Mouse (Mus musculus) kidney, postnatal 10 days (tissue): ENCODE data around the gene Pnpla5.
"Not testable (repeated sequence)": the region's sequence is repeated elsewhere in the genome, so short reads cannot be mapped to it uniquely, and the experiment has no call there.

Experiments used
- DNase-seq: peaks from one replicate; pipeline ENCODE4 v3.0.0; 2021; ENCODE audit warnings: mixed read lengths

Pnpla5 gene

DNA sequence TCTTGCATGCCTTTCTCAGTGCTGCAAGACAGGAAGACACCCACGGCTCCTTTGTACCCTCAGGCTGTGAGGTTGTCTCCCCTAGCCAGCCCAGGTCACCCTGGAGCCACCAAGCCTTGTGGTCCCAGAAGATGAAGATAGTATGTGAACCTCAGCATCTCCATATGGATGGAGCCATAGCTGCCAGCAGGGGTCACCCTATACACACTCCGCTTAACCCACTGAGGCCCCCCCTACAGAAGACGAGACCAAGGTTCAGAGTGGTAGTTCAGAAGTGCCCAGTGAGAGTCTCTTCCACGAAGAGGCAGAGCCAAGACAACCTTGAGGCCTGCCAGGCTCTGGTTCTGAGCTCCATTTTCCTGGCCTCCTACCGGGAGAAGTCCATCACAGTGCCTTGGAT lies 7.2 kb downstream of the Pnpla5 start:
- DNase-seq: peak; percentile 22

DNA sequence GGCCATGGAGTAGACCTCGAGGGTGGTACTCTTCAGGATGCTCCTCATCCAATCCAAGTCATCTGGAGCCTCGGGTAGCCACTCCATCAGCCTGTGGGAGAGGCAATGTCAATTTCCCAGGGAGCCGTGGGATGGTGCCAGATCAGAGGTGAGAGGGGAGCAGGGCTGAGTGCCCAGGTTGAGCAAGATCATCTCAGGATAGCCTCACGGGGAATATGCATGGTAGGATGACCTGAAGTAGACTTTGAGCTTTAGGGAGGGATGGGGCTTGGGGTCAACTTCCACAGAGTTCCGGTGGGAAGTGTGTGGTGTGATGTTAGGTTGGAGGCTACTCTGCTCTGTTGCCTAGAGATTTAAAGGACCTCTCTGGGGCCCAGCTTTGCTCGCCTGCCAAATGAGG lies 9.1 kb downstream of the Pnpla5 start:
- no peak for DNase-seq

DNA sequence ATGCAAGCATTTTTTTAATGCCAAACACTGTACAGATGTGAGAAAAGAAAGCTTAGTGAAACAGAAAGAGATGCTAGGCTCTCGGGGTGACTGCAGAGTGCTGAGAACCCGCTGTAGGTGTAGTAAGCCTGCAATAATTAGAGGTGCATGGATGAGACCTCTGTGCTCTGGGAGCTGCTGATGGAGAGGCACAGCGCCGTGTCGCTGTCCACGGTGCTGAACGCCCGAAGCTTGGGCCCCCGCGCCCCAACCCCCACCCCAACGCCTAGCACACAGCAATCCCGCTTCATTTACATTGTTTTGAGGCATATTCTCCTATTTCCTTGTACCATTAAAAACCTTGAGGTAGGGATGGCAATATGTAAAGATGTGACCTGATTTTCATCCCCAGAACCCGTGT lies 14.1 kb downstream of the Pnpla5 start:
- DNase-seq: peak; percentile 69

DNA sequence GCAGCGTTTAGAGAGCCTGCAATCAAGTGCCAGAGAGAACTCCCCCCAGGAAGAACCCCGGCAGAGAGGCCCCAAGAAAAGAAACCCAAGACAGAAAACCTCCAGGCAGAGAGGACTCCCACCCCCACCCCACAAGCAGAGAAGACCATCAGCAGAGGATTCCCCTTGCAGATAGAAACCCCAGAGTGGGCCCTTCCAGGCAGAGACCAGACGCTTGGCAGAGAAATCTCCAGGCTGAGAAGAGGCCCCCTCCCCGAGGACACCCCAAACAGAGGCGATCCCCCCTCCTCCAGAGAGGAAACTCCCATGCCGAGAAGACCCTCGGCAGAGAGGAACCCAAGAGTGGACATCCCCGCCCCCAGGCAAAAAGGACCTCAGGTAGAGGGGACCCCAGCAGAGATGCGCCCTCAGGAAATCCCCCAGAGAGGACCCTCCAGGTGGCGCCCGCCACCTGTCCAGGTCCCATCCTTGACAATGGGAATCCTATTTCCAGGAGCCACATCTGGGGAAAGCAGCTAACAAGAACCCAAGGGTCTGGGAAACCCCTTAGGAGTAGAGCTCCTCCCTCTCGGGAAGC lies 17.0 kb downstream of the Pnpla5 start:
- DNase-seq: no peak

DNA sequence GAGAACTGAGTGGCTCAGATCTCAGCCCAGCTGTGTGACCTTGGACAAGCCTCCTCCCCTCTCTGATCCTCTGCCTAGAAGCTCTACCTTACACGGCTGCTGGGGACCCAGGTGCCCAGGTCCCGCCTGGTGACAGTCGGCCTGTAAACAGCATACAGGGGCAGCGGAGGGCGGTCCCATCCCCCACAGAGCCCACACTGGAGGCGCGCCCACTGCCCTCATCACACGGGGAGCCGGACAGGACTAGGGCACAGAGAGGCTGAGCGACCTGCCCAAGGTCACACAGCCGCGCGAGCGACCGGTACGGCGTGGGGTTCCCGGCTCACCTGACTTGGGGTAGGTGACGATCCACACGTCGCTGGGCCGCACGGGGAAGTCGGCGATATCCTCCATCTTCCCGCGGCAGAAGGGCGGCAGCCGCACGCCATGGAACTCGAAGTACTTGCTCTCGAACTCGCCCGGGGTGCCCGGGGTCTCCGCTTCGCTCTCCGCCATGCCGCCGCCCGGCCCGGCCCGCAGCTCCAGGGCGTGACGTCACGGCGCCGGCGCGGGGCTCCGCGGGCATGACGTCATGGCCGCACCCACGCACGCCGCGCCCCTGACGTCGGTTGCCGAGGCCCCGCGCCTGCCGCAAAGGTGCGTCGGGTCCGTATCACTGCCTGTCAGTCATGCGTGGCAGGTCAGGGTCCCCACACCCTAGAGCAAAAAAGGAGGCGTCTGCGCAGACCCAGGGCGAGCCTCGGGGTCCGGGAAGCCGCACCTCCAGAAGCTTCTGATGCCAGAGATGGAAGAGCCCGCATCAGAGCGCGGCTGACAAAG lies 17.7 kb downstream of the Pnpla5 start, which contains the start of gene Sult4a1:
Gene Sult4a1, minus strand, starts transcription at position 650 of the 819 bp plus-strand sequence.
- DNase-seq: no peak

DNA sequence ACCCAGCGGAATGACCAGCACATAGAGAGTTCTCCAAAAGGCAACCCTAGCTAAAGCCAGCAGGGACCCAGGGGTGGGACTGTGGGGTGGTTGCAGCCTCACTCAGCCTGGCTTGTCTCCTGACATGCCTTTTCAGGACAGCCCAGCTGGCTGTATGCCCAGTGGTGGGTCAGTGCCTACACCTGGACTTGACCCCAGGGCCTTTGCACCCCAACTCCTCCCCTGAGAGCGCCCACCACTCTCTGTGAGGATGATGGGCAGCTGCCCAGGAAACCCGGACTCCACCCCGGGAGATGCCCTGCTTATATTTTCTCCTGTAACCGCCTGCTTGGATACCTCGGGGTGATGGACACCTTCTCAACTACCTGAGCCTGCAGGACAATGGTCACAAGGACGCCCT lies 18.3 kb downstream of the Pnpla5 start:
- no peak for DNase-seq

DNA sequence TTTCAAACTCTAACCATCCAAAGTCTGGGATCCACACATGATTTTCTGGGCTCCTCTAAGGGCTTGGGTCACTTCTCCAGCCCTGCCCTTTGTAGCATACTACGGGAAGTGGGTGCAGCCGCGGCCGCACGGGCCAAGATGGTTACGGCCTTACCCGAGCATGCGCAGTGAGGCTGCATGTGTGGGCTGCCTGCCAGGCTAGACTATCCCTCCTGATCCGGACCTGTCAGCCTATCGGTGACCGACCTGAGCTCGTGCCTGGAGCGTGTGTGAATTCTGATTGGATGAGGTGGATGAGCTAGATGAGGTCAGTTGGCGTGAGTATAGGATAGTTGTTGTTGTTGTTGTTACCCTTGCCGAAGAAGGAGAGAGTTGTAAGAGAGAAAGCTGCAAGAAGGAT lies 25.4 kb downstream of the Pnpla5 start:
- not testable (repeated sequence) for DNase-seq

DNA sequence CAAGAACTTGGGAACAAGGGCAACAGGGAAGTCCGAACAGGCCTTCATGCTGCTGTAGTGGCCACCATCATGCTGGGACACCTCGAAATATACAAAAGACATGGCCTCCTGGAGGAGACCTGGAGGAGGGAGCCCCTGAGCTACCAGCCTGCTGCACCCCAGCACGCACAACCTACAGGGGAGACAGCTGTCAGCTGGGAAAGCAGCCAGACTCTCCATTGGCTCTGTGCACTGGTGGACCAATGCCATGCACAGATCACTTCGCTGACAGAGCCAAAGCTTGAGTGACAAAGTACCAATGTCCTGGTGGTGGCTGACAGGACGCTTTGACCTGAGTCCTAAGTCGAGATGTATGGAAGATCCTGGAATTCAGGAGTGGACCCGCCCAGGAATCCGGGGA lies 26.9 kb downstream of the Pnpla5 start:
- DNase-seq: no peak

DNA sequence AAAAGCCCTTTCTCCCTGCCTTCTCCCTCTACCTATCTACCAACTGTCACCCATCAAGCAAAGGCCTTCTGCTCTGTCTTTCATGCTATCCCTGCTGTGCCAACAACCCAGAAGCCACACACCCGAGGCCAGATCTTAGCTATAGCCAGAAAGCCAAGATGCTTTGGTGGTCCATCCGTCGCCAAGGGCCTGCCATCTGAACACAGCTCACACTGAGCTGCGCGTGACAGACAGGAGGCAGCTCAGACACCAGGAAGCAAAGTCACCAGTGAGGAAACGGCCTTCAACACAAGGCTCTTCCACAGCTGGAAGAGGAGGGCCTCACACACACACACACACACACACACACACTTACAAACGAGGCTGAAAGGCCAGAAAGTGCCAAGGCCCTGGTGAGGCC lies 28.1 kb downstream of the Pnpla5 start:
- no peak for DNase-seq

DNA sequence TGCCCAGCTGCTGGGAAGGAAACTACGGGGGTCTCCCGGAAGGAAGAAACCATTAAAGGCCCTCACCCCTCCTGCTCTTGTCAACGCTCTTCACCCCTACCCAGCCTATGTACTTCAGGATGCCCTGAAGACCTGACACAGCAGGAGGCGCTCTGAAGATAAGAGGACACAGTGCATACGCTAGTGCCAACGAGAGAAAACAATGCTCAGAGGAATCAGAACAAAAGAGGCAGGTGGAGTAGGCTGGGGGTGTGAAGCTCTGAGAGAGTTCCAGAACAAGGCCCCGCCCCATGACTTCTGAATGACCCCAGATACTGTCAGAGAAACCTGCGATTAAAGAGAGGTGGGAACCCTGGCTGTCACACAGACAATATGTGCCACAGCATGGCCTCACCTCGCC lies 36.2 kb downstream of the Pnpla5 start:
- DNase-seq: no peak

DNA sequence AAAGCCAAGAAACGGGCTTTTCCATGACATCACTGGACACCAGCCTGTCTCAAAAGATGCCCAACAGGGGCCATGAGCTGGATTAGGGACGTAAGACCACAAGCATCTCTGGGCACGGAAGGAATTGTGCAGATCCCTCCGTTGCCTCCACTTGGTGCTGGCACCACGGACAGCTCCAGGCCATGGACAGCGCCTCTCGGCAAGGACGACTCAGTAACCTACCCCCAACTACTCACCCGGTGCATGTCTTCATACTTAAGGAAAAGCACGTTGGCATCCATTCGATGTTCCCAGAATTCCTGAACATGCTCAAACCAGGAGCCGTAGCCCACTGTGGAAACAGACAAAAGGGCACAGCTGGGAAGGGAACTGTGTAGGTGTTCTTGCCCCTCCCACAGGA lies 36.6 kb downstream of the Pnpla5 start:
- DNase-seq: peak; percentile 43

DNA sequence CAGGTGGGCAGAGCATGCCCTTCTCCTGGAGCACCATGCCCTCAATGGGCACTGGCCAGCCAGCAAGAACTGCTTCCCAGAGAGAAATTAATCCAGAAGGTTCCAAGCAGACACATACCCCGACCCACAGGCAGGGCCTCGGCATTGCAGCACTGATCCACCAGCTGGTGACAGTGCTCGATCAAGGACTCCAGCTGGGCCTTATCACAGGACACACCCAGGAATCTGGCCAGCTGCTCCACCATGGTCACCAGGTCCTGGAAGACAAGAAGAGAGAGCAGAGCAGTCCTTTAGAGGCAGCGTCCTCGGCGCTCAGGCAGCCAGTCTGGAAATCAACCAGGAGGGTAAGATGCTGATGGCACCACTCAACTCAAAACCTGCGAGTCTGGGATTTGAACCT lies 42.9 kb downstream of the Pnpla5 start:
- DNase-seq: peak; percentile 41

DNA sequence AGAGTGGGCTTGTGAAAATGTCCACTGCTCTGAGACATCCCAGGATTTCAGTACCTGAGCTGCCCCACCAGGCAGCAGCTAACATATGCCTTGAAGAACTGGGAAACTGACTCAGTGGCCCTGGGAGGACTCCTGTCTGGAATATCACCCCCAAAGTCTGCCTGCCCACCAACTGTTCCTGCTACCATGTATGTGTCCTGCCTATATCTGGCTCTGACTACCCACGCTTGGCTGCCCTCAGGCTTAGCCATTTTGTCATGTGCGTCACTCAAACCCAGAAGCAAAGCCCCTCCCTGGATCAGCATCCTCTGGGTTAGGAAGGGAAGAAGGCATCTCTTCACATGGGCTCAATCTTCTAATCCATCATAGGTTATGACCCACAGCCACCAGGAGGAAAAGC lies 43.5 kb downstream of the Pnpla5 start:
- no peak for DNase-seq

DNA sequence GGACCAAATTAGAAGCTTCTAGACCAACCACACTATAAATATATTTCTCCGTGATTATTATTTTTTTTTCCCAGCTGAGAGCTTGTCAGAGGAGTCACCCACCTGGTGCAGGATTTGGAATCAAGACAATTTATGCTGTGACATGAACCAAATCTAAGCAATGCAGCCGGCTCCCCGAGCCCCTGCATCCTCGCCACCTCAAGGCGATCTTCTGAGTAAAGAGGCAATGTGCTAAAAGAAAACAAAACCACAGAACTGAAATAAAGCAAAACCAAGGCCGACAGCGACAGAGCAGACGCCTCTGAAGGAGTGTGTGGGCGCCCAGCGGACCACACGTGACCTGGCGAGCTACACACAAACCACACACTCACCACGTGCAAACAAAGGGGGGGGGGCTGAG lies 44.3 kb downstream of the Pnpla5 start:
- no peak for DNase-seq

DNA sequence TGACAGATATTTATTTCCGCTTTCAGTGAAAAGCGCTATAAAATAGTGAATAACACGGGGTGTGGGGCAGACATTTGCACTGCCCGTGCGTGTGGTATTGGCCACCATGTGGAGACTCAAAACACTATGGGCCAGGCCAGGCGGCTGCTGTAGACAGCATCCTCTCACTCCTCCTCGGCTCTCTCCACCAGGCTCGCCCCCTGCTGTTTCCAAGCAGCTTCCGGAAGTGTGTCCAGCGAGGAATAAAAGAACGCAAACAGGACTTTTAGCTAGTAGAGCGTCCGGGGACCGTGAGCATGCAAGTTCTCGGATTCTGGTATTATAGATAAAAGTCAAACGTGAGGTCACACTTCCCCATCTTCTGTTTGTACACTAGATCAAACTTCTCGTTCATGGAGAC lies 45.8 kb downstream of the Pnpla5 start:
- no peak for DNase-seq

DNA sequence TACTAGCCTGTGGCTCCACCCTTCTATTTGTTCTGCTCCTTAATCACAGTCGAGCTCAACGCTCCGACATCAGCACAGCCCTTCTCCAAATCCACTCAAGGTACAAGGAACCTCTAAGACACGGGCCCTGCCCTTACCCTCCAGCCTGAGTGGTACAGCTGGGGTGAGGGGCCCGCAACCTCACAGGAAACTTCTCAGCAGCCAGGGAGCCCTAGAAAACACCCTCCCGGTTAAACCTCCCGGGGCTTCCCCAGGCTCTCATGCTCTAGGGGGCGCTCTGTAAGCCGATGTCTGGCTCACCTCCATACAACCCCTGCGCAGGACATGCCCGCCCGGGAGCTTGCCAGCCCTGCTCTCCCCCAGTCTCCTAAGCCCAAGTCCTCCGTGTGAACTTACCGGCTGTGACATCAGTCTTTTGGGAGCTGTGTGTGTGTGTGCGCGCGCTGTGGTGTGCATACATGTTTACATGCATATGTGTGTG lies 48.2 kb downstream of the Pnpla5 start:
- DNase-seq: peak; percentile 15

DNA sequence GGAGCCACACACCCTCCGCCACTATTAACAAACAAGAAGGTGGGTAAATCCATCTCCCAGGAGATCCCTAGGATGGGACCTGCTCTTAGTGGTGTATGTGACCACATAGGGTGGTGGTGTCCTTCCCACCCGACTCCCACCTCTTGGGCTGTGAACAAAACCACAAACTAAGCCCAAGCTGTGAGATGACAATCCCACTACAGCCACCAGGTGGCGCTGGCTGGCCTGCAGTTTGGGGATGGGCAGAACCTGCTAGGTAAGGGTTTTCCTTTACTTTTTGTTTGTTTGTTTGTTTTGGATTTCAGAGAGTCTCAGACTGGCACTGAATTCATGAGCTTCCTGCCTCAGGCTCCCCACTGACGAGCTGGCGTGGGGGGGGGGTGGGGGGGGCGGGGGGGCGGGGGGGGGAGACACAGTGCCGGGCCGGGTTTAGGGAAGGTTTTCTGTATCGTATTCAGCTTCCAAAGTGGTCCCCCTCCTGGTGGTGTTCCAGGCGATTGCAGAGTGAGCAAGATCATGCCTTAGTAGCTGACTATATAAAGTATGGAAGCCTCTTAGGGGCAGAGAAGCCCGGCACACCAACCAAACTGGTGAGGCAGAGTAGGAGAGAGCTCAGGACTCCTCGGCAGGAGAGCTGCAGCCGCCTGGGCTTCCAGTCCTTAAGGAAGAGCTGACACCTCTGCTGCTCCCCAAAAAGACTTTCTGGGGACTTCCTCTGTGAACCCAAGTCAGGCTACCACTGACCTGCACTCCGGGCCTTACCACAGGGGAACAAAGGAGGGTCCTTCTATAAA lies 48.9 kb downstream of the Pnpla5 start:
- peak; percentile 73 for DNase-seq

DNA sequence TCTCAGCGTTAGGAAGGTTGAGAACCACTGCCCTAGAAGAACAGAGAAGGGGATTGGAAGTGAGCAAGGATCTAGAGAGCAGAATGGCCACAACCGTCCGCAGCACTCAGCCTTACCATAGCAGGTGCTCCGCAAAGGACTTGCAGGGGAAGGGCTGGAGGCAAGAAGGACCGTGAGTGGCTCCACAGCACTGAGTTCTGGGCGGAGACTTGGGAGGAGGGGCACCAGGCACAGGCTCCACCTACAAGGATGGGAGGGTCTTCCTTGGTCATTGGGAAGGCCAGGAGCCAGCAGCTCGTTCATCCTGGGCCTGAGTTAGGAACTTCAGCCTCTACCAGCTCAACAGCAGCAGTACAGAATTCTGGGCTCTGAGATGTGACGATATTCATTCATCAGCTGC lies 49.9 kb downstream of the Pnpla5 start:
- DNase-seq: no peak

DNA sequence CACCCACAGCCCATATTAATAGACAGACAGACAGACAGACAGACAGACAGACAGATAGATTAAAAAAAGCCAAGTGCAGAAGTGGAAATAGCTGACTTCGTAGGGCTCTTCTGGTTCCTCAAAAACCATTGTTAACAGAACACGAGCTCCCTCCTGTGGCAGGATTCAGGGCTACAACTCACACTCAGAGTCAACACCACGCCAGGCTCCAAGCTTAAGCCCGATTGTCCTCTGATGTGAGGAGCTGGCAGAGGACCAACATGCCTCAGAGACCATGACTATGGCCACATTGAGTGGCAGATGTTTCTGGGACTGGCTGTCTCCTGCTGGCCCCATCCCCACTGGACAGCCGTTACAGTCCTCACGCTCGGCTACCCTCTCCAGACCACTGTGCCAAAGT lies 50.7 kb downstream of the Pnpla5 start:
- peak; percentile 74 for DNase-seq

DNA sequence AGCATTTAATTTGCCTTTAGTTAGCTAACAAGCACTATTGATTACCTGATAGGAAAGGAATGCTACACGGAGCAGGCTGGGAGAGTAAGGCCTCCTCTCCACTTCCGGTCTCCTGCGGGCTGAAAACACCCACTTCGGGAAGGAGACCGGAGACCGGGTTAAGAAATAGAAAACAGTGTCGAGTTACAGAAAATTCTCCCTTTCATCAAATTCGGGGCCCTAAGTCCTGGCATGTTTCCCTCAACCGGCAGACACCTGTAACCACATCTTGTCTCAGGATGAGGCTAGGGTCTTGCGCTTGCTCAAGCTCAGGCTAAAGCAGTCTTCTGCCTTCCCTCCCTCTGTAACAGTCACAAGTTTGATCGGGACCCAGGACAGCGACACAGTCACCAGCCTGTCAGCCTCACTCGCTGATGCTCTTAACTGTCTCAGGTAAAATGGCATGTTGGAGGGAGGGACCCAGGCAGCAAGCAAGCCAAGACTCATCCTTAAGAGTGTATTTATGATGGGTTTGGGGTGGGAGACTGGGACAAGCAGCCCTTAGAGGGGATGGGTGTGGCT lies 52.8 kb downstream of the Pnpla5 start:
- no peak for DNase-seq

DNA sequence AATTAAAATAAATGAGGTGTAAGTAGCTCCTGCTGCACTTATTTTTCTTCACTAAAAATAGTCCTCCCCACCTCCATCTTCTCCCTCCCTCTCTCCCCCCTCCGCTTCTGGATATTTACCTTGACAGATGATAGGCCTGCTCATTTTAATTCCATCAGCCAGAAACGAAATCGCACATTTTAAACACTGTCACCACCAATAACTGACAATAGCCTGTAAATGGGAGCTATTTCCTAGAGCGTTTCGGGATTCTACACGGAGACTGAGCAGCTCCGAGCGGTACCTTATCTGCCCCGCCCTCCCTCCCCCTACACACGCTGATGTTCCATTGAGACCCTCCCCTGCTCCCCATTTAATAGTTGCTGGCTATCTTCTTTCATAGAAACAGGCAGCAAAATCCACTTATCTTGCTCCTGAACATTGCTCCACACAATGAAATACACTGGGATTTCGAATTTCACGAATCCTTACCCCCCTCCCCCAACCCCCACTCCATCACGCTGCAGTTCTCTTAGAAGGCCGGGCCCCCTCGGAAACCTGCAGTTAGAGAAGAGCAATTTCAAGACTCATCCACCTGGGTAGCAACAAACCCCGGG lies 53.4 kb downstream of the Pnpla5 start:
- DNase-seq: no peak

DNA sequence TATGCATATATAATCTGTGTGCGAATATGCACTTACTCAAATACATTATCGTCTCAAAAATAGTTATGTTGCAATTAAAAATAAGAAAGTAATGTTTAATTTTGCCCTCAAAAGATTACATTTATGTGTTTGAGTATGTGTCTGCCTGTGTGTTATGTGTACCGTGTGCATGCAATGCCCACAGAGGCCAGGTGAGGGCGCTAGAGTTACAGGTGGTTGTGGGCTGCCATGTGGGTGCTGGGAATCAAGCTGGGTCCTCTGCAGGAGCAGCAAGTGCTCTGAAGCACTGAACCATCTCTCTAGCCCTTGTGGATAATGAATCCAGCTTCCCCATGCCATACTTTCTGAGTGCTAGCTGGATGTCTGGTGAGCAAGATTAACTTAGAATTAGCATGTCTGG lies 57.3 kb downstream of the Pnpla5 start:
- DNase-seq: no peak

DNA sequence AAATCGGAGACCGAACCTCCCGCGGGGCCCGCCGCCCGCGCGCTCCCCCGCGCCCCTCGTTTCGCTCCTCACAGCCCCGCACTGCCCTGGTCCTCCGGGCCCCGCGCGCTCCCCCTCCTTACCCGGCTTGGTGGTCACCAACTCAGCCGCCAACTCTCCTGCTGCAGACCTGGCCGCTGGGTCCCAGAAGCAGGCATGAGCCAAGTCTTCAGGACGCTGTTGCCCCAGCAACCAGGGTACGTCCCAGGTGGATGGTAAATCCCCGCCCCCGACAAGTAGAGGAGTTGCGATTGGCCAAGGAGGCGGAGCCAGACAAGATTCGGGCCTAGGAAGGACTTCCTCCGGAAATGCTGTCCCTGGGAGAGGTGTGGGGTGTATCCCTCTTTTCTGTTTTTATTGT lies 57.8 kb downstream of the Pnpla5 start, which contains the start of gene Efcab6:
Gene Efcab6, minus strand, starts transcription at position 240 of the 400 bp plus-strand sequence.
- no peak for DNase-seq
